Mouse (Mus musculus) 3T3-L1 (cell line): Measurements from ENCODE around the gene Tbc1d30.
"Not testable (repeated sequence)": the region's sequence is repeated elsewhere in the genome, so short reads cannot be mapped to it uniquely, and the experiment has no call there.

Source experiments
- DNase-seq: peaks from one replicate; pipeline ENCODE4 v3.0.0-alpha.2; 2015; ENCODE audit warnings: low read depth, low spot score

Tbc1d30 gene

GRCm38 (mm10) chr10:121365781-121366272, 14.7 kb upstream of the Tbc1d30 start:
- DNase-seq: peak; percentile 69

DNA sequence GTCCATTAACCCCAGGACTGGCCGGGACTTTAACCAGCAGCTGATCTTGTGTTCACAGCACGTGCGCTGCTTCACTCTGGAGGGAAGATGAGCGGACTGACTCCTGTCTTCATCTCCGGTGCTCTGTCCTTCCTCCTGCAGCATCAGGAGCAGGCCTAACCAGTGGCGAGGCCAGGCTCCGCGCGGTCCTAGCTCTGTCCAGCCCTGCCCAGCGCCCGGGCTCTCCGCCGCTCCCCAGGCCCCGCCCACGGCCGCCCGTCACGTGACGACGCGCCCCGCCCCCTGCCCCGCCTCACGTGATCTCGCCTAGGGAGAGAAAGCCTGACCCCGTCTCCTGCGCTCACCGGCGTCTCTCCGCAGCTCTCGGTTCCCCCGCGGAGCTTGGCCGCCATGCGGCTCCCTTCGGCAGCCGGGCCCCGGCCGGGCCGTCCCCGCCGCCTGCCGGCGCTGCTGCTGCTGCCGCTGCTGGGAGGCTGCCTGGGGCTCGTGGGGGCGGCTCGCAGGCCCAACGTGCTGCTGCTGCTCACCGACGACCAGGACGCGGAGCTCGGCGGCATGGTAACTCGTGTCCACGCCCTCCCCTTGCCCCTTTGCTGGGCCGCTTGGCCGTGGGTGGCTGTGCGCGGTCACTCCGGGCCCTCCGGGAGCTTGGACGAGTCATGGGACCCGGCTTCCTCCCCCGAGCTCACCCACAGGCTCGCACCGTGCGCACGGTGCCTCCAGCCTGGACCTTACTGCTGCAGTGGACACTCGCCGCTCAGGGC, 13.9 kb upstream of the Tbc1d30 start, which contains the start of gene Gns:
TSS of gene Gns (plus strand) at position 290 of the 764 bp plus-strand sequence.
- peak; percentile 85 for DNase-seq

- no peak for DNase-seq
Observed at GRCm38 (mm10) chr10:121364306-121364705, 13.2 kb upstream of the Tbc1d30 start.

GRCm38 (mm10) chr10:121363201-121363600, 12.1 kb upstream of the Tbc1d30 start:
- no peak for DNase-seq

GRCm38 (mm10) chr10:121360358-121360757, 9.3 kb upstream of the Tbc1d30 start:
- no peak for DNase-seq

DNA sequence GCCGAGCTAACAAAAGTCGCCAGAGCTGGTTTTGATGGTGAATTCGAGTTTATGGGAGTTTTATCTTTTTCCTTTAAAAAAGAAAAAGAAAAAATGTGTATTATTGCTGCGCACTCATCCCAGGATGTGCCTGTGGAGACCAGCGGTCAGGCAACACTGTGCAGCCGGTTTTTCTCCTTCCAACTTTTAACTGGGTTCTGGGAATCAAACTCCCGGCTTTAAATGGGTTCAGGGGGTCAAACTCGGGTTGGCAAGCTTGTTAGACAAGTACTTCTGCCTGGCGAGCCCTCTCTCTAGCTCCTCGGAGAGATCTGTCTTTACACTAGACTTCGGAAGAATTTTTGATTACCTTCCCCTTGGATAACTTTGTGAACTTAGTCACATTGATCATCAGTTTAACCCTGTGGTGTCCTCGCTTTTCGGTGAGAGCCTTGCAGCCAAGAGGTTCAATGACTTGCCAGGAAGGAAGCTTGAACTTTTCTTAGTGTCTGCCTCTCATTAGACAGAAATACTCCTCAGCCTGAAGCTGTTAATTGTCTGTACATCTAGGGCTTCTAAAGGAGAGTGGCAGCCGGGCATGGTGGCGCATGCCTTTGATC, 713 bp upstream of the Tbc1d30 start:
- DNase-seq: no peak

DNA sequence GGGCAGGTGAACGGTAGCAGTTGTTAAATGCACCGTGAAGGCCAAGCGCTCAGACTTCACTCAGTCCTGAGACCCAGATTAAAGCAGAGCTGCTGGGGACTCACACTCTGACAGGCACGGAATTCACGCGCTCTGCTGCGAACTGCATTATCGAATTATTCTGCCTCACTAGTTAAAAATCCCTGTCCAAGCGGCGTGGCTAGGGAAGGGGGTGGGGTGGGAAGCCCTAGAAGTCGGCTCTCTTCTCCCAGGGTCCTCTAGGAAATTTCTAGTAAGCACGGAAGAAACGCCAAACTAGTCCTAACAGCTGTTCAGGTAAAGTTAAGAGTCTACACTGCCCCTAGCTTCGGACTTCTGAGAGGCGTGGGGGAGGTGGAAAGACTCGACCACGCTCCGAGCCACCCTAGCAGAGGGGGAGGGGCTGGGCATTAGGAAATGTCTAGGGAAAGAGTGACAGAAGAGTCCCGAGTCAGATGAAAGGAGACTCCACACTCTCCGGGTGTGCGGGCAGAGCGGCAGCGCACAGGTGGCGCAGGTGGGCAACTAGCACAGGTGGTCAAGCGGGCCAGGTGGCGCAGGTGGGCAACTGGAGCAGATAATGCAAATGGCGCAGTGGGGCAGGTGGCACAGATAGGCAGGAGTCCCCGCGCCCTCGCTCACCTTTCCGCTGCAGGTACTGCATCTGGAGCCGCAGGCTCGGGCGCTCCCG, 567 bp downstream of the Tbc1d30 start:
- no peak for DNase-seq

DNA sequence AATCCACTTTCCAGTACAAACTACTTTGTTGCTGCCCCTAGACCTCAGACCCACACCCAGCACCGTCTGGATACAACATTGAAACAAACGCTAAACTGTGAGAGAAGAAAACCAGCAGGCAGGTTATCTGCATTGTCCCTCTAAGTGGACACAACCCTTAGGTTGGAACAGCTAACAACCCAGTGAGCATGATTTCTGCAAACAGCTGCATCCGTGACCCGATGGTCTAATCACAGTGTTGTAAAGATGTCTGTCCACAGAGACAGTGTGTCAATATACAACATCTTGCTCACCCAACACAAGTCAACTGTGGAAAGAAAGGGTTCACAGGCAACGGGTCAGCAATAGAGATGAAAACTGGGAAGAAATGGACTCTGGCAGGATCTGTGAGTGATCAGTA, 1.8 kb downstream of the Tbc1d30 start:
- DNase-seq: no peak

- no peak for DNase-seq
Observed at GRCm38 (mm10) chr10:121343867-121344266, 7.2 kb downstream of the Tbc1d30 start.

DNA sequence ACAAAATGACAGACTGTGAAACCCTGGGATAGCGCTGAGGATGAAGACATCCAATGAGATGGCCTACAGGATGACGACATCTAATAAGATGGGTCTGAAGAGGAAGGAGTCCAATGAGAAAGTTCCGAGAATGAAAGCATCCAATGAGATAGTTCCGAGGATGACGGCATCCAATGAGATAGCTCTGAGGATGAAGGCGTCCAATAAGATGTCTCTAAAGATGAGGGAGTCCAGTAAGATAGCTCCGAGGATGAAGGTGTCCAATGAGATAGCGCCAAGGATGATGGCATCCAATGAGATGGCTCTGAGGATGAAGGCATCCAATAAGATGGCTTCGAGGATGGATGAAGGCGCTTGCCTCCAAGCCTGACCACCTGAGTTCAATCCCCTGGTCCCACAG, 8.8 kb downstream of the Tbc1d30 start:
- DNase-seq: no peak

DNA sequence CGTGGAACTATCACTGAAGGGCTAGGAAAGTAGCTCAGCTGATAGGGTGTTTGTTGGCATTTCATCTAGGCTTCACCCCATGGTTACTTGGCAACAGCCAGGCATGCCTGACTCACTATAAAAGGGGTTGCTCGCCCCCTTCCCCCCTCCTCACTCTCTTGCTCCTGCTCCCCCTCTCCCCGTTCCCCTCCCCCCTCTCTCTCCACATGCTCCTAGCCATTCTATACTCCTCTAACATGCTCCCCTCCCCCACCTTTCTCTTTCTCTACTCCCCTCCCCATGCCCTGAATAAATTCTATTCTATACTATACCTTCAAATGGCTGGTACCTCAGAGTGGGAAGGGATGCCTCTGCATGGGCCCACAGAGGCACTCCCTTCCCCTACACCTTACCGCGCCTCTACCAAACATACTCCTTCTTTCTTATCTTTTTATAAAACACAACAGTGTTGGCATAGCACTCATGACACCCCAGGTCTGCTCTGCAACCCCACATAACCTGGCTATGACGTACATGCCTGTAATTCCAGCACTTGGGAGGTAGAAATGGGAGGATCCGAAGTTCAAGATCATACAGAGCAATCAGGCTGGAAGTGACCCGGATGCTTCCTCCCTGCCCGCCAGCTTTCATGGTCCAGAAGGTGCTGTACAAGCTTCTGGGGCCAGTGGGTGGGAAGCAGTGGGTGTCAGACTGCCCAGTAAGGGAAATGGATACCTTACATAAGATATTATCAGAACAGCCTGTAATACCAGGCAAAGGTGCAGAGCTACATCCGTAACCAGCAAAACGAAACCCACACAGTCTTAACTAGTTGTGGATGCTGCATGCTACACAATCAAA, 10.1 kb downstream of the Tbc1d30 start:
- DNase-seq: no peak

DNA sequence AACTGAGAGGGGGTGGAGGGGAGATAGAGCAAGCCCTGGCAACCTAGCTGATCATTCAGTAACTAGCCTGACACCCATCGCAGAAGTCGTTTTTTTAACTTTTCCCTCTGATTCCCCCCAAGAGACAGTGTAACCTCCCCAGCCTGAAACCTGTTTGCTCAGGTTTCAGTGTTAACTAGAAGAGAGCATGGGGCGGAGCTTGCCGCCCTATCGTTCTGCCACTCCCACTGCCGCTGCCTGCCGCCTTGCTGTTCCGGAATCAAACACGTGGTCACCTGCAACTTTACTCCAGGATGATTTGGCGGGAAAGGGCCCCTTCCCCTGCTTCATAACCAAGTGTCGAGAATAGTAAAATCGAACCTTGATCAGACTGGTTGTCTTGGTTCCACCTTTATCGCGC, 14.5 kb downstream of the Tbc1d30 start:
- DNase-seq: not testable (repeated sequence)

DNA sequence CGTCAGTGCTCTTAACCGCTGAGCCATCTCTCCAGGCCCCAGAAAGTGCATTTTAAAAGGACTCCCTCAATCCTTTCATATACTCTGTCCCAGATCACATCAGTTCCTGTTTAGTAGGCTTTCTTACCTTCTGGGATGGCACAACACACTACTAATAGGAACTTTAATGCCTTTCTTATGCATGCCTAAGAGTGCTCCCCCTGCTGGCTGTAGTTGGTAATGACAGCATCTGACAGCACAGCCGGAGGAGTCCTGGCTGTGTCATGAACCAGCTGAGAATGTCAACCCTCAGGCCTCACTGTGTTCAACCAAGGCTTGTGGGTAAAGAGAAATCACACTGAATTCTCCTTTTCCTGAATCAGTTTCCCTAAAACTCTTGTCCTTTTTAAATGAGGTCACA, 16.5 kb downstream of the Tbc1d30 start:
- DNase-seq: peak; percentile 46

DNA sequence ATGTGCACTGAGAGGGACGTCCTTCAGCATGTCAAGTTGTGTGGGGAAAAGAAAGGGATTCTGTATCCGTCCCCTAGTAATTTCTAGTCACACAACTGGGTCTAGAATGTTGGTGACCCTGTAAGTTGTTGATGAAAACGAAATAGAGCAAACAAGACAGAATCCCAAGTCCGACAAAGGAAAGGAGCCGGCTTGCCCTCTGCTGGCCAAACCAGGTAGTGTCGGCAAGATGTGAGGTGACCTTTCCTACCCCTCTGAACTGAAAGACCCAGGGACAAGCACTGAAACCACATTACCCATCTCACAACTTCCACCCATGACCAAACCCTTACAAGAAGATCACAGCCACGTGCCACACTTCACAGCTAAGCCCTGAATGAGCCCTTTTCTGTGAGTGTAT, 20.1 kb downstream of the Tbc1d30 start:
- DNase-seq: peak; percentile 62

GRCm38 (mm10) chr10:121329586-121329985, 21.5 kb downstream of the Tbc1d30 start:
- no peak for DNase-seq

DNA sequence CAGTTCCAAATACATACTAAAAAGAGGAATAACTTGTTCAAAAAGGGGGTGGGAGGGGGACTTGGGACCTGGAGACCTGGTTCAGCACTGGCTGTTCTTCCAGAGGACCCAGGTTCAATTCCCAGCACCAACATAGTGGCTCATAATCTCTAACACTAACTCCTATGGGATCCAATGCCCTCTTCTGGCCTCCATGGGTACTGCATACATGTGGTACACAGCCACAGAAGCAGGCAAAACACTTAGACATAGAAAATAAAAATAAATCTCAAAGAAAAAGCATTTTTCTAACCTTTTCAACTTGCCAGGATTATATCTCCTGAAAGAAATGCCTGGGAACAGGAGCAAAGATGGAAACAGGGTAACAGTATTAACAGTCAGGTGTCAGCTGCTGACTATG, 24.9 kb downstream of the Tbc1d30 start:
- DNase-seq: peak; percentile 11

DNA sequence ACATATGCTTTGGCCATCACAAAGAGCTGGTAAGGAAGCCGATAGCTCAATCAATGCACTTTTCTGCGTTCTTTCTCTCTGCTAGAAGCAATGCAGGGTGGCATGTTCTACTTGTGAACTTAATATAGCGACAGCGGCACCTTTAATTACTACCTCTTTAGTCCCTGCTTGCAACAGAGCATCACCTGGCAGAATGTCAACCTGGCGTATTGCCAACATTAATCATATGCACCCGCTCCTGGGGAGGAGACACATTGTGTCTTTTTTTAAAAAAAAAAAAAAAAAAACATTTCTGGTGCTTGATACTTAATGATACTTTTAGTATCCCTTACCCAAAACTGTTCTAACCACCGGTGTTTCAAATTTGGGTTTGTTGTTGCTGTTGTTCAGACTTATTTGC, 27.6 kb downstream of the Tbc1d30 start:
- no peak for DNase-seq

DNA sequence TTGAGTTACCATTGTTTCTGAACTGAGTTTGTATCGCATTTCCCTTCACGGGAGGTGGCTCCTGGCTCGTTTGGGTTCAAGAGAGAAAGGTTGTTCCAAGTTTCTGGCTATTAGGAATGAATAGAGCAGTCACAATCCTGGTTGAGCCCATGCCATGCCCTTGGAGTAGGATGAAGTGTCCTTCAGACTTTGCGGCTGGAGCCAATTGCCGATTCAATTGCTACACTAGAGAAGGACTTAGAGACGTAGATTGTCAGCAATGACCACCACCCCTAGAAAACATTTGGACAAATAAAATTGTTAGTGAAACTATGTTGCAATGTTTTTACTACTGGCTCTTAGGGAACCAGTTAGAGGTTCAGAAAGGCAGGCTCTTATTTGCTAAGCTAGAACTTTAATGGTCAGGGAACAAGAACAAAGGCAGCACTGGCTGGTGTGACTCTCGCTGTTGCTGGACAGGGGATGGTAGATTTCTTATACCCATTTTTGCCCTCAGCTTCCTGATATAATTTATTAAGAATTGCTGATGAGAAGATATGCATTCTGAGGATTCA, 32.6 kb downstream of the Tbc1d30 start:
- no peak for DNase-seq

DNA sequence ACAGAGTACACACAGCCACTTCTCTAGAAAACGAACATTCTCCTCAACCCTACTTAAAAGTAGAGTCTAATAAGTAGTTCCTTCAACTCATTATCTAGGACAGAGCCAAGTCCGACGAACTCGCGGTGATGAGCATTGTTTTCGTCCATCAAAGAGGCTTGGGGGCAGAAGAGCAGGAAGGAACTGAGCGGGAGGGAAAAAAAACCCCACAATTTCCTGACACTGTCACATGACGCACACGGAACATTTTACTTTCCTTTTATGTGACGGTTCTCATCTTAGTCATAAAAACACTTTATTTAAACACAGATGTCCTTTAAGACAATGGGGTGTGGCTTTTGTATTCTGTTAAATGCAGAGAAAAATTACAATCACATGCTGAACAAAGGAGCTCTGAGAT, 34.7 kb downstream of the Tbc1d30 start:
- DNase-seq: no peak

- DNase-seq: no peak
Observed at GRCm38 (mm10) chr10:121315321-121316283, 35.5 kb downstream of the Tbc1d30 start.
